Mouse (Mus musculus): ENCODE measurements around the gene Slc7a6. TPM values are rescaled to one million over a fixed set of nuclear protein-coding genes. Genes with fewer than 3 reads are reported as not detected.

Slc7a6 gene
- polyA plus RNA-seq (2015; fragmentation: Nextera tagmentation; extraction: Ambion mirVana) = 35.7 and 47.9 TPM in 2 replicates

- Histone ChIP-seq H3K9me3 (ENCODE audit: control insufficient read depth, low read length) (no peaks in the 10 kb centered on the region), H3K36me3 (ENCODE audit: control insufficient read depth, insufficient read depth, low read length) (peaks cover 7% of the 10 kb centered on the region), H3K9ac (ENCODE audit: low read depth, low read length) (peak within 1 kb of the TSS; percentile 91), H3K27me3 (replicated peaks; ENCODE audit: control insufficient read depth, insufficient read depth, low read length) (no peaks in the 10 kb centered on the region), H3K27ac (ENCODE audit: low read depth, low read length) (peak within 1 kb of the TSS; percentile 90), H3K4me3 (ENCODE audit: low read length) (peak within 1 kb of the TSS; percentile 87), H3K4me2 (ENCODE audit: low read length) (peak within 1 kb of the TSS; percentile 98), H3K4me1 (ENCODE audit: control insufficient read depth, insufficient read depth, low read depth, low read length) (peaks cover 15% of the 10 kb centered on the region)
- WGBS = under 1% methylated on average over 44 of the region's 59 CpGs
- ATAC-seq = peak; percentile 91
Measured at GRCm38 (mm10) chr8:106168356-106169016, at the start of gene Slc7a6. Slc7a6 (plus strand) TSS chr8:106168857.

- H3K36me3 ChIP-seq (ENCODE audit: control insufficient read depth, insufficient read depth, low read length) = peaks cover 2% of the 10 kb centered on the region; the same call in 1 of the 2 replicates
- no peak overlapping the region for H3K4me3 ChIP-seq (ENCODE audit: low read length)
- H3K9me3 ChIP-seq (ENCODE audit: control insufficient read depth, low read length) = no peaks in the 10 kb centered on the region
- no peak for ATAC-seq
- no peak overlapping the region for H3K9ac ChIP-seq (ENCODE audit: low read depth, low read length)
- no peaks in the 10 kb centered on the region for H3K4me1 ChIP-seq (ENCODE audit: control insufficient read depth, insufficient read depth, low read depth, low read length)
- no peak overlapping the region for H3K4me2 ChIP-seq (ENCODE audit: low read length)
- H3K27ac ChIP-seq (ENCODE audit: low read depth, low read length) = no peak overlapping the region
- no peaks in the 10 kb centered on the region for H3K27me3 ChIP-seq (replicated peaks; ENCODE audit: control insufficient read depth, insufficient read depth, low read length)
- 78% methylated on average over 3 of the region's 3 CpGs for WGBS
Measured at GRCm38 (mm10) chr8:106123443-106123842, 45.2 kb upstream of the Slc7a6 start.

DNA sequence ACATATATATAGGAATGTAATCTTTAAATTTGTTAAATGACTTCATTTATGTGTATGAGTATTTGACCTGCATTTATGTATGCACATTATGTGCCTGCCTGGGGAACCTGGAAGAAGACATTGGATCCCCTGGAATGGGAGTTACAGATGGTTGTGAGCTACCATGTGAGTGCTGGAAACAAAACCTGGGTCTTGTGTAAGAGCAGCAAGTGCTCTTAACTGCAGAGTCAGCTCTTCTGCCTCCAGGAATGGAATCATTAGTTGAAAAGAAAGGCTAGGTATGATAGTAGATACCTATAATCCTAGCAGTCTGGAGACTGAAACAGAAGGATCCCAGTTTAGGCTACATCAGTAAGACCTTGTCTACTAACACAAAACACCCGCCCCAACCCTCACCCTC lies 42.6 kb upstream of the Slc7a6 start:
- Histone ChIP-seq H3K9me3 (ENCODE audit: control insufficient read depth, low read length) (no peaks in the 10 kb centered on the region), H3K36me3 (ENCODE audit: control insufficient read depth, insufficient read depth, low read length) (peaks cover 4% of the 10 kb centered on the region; the same call in 1 of the 2 replicates), H3K4me2 (ENCODE audit: low read length) (no peak overlapping the region), H3K4me1 (ENCODE audit: control insufficient read depth, insufficient read depth, low read depth, low read length) (no peaks in the 10 kb centered on the region), H3K4me3 (ENCODE audit: low read length) (no peak overlapping the region), H3K9ac (ENCODE audit: low read depth, low read length) (no peak overlapping the region), H3K27me3 (replicated peaks; ENCODE audit: control insufficient read depth, insufficient read depth, low read length) (no peaks in the 10 kb centered on the region), H3K27ac (ENCODE audit: low read depth, low read length) (no peak overlapping the region)
- no peak for ATAC-seq
- WGBS = 86% methylated on average over 1 of the region's 1 CpGs

DNA sequence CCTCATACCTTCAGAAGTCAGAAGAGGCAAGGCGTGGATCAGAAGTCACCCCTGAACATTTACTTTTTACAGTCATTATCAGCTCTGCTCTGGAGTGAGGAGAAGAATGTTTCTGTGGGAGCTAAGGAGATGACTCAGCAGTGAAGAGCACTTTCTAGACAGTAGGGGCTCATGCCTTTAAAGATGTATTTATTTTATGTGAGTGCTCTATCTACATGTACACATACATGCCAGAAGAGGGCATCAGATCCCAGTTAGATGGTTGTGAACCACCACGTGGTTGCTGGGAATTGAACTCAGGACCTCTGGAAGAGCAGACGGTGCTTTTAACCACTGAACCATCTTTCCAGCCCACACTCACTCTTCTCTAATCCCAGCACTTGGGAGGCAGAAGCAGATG lies 41.6 kb upstream of the Slc7a6 start:
- no peaks in the 10 kb centered on the region for H3K27me3 ChIP-seq (replicated peaks; ENCODE audit: control insufficient read depth, insufficient read depth, low read length)
- no peaks in the 10 kb centered on the region for H3K4me1 ChIP-seq (ENCODE audit: control insufficient read depth, insufficient read depth, low read depth, low read length)
- H3K9ac ChIP-seq (ENCODE audit: low read depth, low read length) = no peak overlapping the region
- no peak for ATAC-seq
- H3K4me2 ChIP-seq (ENCODE audit: low read length) = no peak overlapping the region
- no peaks in the 10 kb centered on the region for H3K9me3 ChIP-seq (ENCODE audit: control insufficient read depth, low read length)
- no peak overlapping the region for H3K4me3 ChIP-seq (ENCODE audit: low read length)
- H3K36me3 ChIP-seq (ENCODE audit: control insufficient read depth, insufficient read depth, low read length) = peaks cover 4% of the 10 kb centered on the region; the same call in 1 of the 2 replicates
- no peak overlapping the region for H3K27ac ChIP-seq (ENCODE audit: low read depth, low read length)
- 71% methylated on average over 3 of the region's 3 CpGs for WGBS

- Histone ChIP-seq H3K4me1 (ENCODE audit: control insufficient read depth, insufficient read depth, low read depth, low read length) (no peaks in the 10 kb centered on the region), H3K27me3 (replicated peaks; ENCODE audit: control insufficient read depth, insufficient read depth, low read length) (no peaks in the 10 kb centered on the region), H3K9ac (ENCODE audit: low read depth, low read length) (no peak overlapping the region), H3K27ac (ENCODE audit: low read depth, low read length) (no peak overlapping the region), H3K4me3 (ENCODE audit: low read length) (no peak overlapping the region), H3K9me3 (ENCODE audit: control insufficient read depth, low read length) (no peaks in the 10 kb centered on the region), H3K36me3 (ENCODE audit: control insufficient read depth, insufficient read depth, low read length) (peaks cover 6% of the 10 kb centered on the region; the same call in 1 of the 2 replicates), H3K4me2 (ENCODE audit: low read length) (no peak overlapping the region)
- ATAC-seq = no peak
- 92% methylated on average over 10 of the region's 10 CpGs for WGBS
Measured at GRCm38 (mm10) chr8:106127882-106128410, 40.7 kb upstream of the Slc7a6 start.

GRCm38 (mm10) chr8:106129232-106129930 lies 39.3 kb upstream of the Slc7a6 start:
- H3K4me2 ChIP-seq (ENCODE audit: low read length) = no peak overlapping the region
- no peaks in the 10 kb centered on the region for H3K9me3 ChIP-seq (ENCODE audit: control insufficient read depth, low read length)
- H3K9ac ChIP-seq (ENCODE audit: low read depth, low read length) = no peak overlapping the region
- peaks cover 6% of the 10 kb centered on the region; the same call in 1 of the 2 replicates for H3K36me3 ChIP-seq (ENCODE audit: control insufficient read depth, insufficient read depth, low read length)
- H3K4me3 ChIP-seq (ENCODE audit: low read length) = no peak overlapping the region
- H3K27ac ChIP-seq (ENCODE audit: low read depth, low read length) = no peak overlapping the region
- peaks cover 13% of the 10 kb centered on the region for H3K27me3 ChIP-seq (replicated peaks; ENCODE audit: control insufficient read depth, insufficient read depth, low read length)
- H3K4me1 ChIP-seq (ENCODE audit: control insufficient read depth, insufficient read depth, low read depth, low read length) = no peaks in the 10 kb centered on the region
- ATAC-seq = no peak

DNA sequence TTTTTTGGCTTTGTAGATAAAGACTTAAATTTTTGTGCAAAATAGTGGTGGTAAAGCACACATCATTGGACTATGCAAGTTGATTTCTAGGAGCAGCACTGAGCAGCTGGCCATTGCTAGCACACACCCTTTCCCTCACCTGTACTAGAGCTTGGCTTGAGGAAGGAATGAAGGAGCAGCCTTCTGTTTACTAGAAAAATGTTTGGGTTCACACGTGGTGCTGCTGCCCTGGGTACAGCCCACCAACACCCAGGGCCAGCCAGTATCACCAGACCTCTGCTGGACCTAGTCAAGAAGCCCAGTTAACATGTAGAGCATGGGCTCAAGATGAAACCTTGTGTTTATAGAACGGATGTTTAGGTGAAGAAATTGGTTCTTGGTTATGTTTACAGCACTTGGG lies 38.7 kb upstream of the Slc7a6 start:
- H3K4me1 ChIP-seq (ENCODE audit: control insufficient read depth, insufficient read depth, low read depth, low read length) = no peaks in the 10 kb centered on the region
- ATAC-seq = no peak
- no peaks in the 10 kb centered on the region for H3K9me3 ChIP-seq (ENCODE audit: control insufficient read depth, low read length)
- no peak overlapping the region for H3K4me3 ChIP-seq (ENCODE audit: low read length)
- peaks cover 19% of the 10 kb centered on the region for H3K27me3 ChIP-seq (replicated peaks; ENCODE audit: control insufficient read depth, insufficient read depth, low read length)
- H3K9ac ChIP-seq (ENCODE audit: low read depth, low read length) = no peak overlapping the region
- H3K27ac ChIP-seq (ENCODE audit: low read depth, low read length) = no peak overlapping the region
- 87% methylated on average over 2 of the region's 2 CpGs for WGBS
- no peak overlapping the region for H3K4me2 ChIP-seq (ENCODE audit: low read length)
- peaks cover 6% of the 10 kb centered on the region; the same call in 1 of the 2 replicates for H3K36me3 ChIP-seq (ENCODE audit: control insufficient read depth, insufficient read depth, low read length)

DNA sequence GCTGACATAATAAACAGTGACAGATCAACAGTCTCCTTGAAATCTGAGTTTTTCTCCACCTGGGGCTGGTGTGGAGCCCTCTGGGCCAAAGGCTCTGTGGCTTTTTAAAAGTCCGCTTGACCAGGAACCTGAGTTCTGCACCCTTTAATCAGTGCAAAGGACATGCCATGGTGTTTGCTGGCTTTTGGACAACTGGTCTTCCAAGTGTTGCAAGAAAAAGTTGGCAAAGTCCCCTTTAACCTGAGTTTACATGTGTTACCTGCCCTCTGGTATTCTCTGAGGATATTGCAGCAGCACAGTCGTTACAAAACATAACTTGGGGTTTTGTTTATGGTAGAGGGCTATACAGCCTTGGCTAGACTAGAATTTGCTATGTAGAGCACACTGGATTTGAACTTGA lies 38.2 kb upstream of the Slc7a6 start:
- no peak overlapping the region for H3K27ac ChIP-seq (ENCODE audit: low read depth, low read length)
- peaks cover 6% of the 10 kb centered on the region; the same call in 1 of the 2 replicates for H3K36me3 ChIP-seq (ENCODE audit: control insufficient read depth, insufficient read depth, low read length)
- no peak overlapping the region for H3K4me3 ChIP-seq (ENCODE audit: low read length)
- H3K9ac ChIP-seq (ENCODE audit: low read depth, low read length) = no peak overlapping the region
- WGBS = 89% methylated on average over 2 of the region's 2 CpGs
- no peak for ATAC-seq
- no peaks in the 10 kb centered on the region for H3K9me3 ChIP-seq (ENCODE audit: control insufficient read depth, low read length)
- H3K4me2 ChIP-seq (ENCODE audit: low read length) = no peak overlapping the region
- H3K4me1 ChIP-seq (ENCODE audit: control insufficient read depth, insufficient read depth, low read depth, low read length) = peaks cover 3% of the 10 kb centered on the region; the same call in 1 of the 2 replicates
- H3K27me3 ChIP-seq (replicated peaks; ENCODE audit: control insufficient read depth, insufficient read depth, low read length) = peaks cover 24% of the 10 kb centered on the region

GRCm38 (mm10) chr8:106131021-106131420 lies 37.6 kb upstream of the Slc7a6 start:
- no peak overlapping the region for H3K4me3 ChIP-seq (ENCODE audit: low read length)
- no peak for ATAC-seq
- no peaks in the 10 kb centered on the region for H3K9me3 ChIP-seq (ENCODE audit: control insufficient read depth, low read length)
- H3K4me1 ChIP-seq (ENCODE audit: control insufficient read depth, insufficient read depth, low read depth, low read length) = peaks cover 6% of the 10 kb centered on the region
- H3K4me2 ChIP-seq (ENCODE audit: low read length) = no peak overlapping the region
- peaks cover 30% of the 10 kb centered on the region for H3K27me3 ChIP-seq (replicated peaks; ENCODE audit: control insufficient read depth, insufficient read depth, low read length)
- H3K9ac ChIP-seq (ENCODE audit: low read depth, low read length) = no peak overlapping the region
- peaks cover 6% of the 10 kb centered on the region; the same call in 1 of the 2 replicates for H3K36me3 ChIP-seq (ENCODE audit: control insufficient read depth, insufficient read depth, low read length)
- H3K27ac ChIP-seq (ENCODE audit: low read depth, low read length) = no peak overlapping the region
- WGBS = 89% methylated on average over 4 of the region's 4 CpGs

Measured in hindbrain, embryonic 16.5 days (tissue).